Mouse (Mus musculus): Measurements from ENCODE around the gene Plxdc2. TPM values are rescaled to one million over a fixed set of nuclear protein-coding genes. Genes with fewer than 3 reads are reported as not detected.
A peak's percentile ranks its signal among the peaks of the same experiment; 100 is the strongest.

The Plxdc2 gene
- polyA plus RNA-seq, 1 experiment from 2014 or later = 16.5 TPM

DNA sequence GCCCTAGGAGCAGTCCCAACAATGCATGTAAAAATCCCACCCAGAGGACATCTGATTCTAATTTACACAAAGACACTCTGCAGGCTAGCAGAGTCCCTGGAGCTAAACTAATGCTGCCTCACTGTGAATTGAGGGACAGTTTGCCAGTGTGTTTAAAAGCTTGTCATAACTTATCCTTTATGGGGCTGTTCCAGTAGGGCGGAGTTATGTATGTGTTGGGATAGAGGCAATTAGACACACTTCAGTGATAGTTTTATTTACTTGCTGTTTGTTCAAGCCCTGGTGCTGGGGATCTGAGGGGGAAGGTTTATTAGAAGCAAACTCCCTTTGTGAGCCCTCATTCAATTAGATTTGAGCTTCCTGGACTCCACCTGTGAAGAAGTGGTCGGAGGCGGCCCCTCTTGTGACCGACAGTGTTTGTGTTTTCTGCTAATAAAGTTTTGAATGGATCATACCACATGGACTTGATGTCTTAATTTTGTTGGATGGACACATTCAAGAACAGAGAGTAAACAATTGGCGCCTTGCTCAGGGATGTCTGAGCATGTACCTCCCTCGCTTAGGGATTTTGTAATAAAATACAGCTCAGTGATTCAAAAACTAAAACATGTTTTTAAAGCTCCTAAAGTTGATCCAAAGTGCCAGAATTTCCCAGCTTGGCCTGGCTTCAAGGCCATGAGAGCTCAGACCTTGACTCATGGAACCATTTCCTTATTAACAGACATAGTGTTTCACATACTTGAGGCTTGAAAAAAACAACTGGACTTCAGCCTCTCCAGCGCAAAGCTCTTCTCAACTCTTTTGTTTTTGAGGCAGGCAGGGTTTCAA lies 94.9 kb downstream of the Plxdc2 start:
- ATAC-seq (replicated peaks; ENCODE audit: low FRiP score) (peak; percentile 79), DNase-seq (ENCODE audit: low spot score) (peak; percentile 65)
- Histone ChIP-seq H3K4me2 (ENCODE audit: low read depth, low read length, severe bottlenecking) (no peak overlapping the region), H3K27me3 (ENCODE audit: control insufficient read depth, insufficient read depth, low read length) (no peaks in the 10 kb centered on the region), H3K9me3 (ENCODE audit: control insufficient read depth, low read length) (no peaks in the 10 kb centered on the region), H3K4me1 (replicated peaks; ENCODE audit: control insufficient read depth, insufficient read depth, low read length) (no peaks in the 10 kb centered on the region), H3K4me3 (ENCODE audit: low read depth, low read length) (no peak overlapping the region), H3K9ac (ENCODE audit: low read length) (no peak overlapping the region), H3K27ac (ENCODE audit: low read depth, low read length) (no peak overlapping the region), H3K36me3 (ENCODE audit: control insufficient read depth, insufficient read depth, low read length) (no peaks in the 10 kb centered on the region)
- WGBS = 21% methylated on average over 7 of the region's 7 CpGs

DNA sequence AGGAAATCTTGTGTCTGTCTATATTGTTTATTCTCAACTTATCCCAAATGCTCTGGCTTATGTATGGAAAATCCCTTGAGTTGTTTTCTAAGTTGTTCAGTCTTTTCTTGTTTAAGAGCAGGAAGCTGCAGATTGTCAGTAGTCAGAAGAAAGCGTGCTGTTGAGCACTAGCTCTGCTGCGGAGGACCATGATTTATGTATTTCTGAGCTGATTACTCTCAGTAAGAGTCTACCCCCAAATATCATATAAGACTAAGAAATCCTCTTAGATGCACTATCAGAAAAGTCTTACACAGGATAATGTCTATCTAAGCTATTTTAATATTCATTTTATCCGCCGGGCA lies 95.5 kb downstream of the Plxdc2 start:
- Histone ChIP-seq H3K9ac (ENCODE audit: low read length) (no peak overlapping the region), H3K36me3 (ENCODE audit: control insufficient read depth, insufficient read depth, low read length) (no peaks in the 10 kb centered on the region), H3K4me3 (ENCODE audit: low read depth, low read length) (no peak overlapping the region), H3K4me1 (replicated peaks; ENCODE audit: control insufficient read depth, insufficient read depth, low read length) (no peaks in the 10 kb centered on the region), H3K9me3 (ENCODE audit: control insufficient read depth, low read length) (no peaks in the 10 kb centered on the region), H3K27me3 (ENCODE audit: control insufficient read depth, insufficient read depth, low read length) (no peaks in the 10 kb centered on the region), H3K4me2 (ENCODE audit: low read depth, low read length, severe bottlenecking) (no peak overlapping the region), H3K27ac (ENCODE audit: low read depth, low read length) (no peak overlapping the region)
- no peak for DNase-seq (ENCODE audit: low spot score)
- WGBS = 88% methylated on average over 4 of the region's 4 CpGs
- ATAC-seq (replicated peaks; ENCODE audit: low FRiP score) = no peak

DNA sequence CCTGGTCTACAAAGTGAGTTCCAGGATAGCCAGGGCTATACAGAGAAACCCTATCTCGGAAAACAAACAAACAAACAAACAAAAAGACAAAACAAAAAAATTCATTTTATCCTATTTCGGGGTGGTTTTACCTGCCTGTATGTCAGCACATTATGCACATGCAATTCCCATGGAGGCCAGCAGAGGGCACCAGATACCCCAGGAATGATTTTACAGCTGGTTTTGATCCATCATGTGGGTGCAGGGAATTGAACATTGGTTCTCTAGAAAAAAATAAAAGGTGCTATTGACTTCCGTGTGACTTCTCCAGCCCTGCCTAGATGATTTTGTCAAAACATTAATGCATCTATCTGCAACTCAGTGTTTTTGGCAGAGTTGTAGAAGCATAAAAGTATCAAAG lies 96.0 kb downstream of the Plxdc2 start:
- Histone ChIP-seq H3K36me3 (ENCODE audit: control insufficient read depth, insufficient read depth, low read length) (no peaks in the 10 kb centered on the region), H3K9me3 (ENCODE audit: control insufficient read depth, low read length) (no peaks in the 10 kb centered on the region), H3K27me3 (ENCODE audit: control insufficient read depth, insufficient read depth, low read length) (no peaks in the 10 kb centered on the region), H3K4me2 (ENCODE audit: low read depth, low read length, severe bottlenecking) (no peak overlapping the region), H3K27ac (ENCODE audit: low read depth, low read length) (no peak overlapping the region), H3K4me3 (ENCODE audit: low read depth, low read length) (no peak overlapping the region), H3K4me1 (replicated peaks; ENCODE audit: control insufficient read depth, insufficient read depth, low read length) (no peaks in the 10 kb centered on the region), H3K9ac (ENCODE audit: low read length) (no peak overlapping the region)
- ATAC-seq (replicated peaks; ENCODE audit: low FRiP score) = no peak
- no peak for DNase-seq (ENCODE audit: low spot score)
- 94% methylated on average over 3 of the region's 3 CpGs for WGBS

DNA sequence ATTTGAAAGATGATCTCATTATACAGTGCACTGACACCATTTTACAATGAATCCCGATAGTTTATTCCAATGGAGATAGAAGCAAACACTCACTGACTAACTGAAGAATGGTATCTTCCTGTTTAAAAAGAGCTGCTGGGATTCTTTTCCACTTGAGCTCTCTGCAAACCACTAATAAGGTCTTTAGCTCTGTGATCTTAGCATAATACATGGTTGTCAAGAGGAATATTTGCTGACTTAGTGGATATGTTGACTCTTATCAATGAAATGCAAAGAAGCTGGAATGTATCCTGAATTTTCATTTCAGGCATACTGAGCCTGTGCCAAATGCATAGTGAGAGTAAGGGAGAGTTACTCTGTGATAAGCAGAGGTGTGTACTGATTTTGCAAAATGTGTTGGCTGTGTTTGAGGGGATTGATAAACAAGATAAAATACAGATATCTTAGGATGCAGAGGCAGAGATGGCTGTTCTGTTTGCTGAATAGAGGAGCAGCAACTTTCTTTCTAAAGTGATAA lies 100.2 kb downstream of the Plxdc2 start:
- Histone ChIP-seq H3K27me3 (ENCODE audit: control insufficient read depth, insufficient read depth, low read length) (no peaks in the 10 kb centered on the region), H3K9ac (ENCODE audit: low read length) (no peak overlapping the region), H3K4me3 (ENCODE audit: low read depth, low read length) (no peak overlapping the region), H3K4me1 (replicated peaks; ENCODE audit: control insufficient read depth, insufficient read depth, low read length) (no peaks in the 10 kb centered on the region), H3K36me3 (ENCODE audit: control insufficient read depth, insufficient read depth, low read length) (no peaks in the 10 kb centered on the region), H3K9me3 (ENCODE audit: control insufficient read depth, low read length) (no peaks in the 10 kb centered on the region), H3K4me2 (ENCODE audit: low read depth, low read length, severe bottlenecking) (no peak overlapping the region), H3K27ac (ENCODE audit: low read depth, low read length) (no peak overlapping the region)
- DNase-seq (ENCODE audit: low spot score) (no peak), ATAC-seq (replicated peaks; ENCODE audit: low FRiP score) (no peak)
- WGBS = 90% methylated on average over 1 of the region's 1 CpGs

DNA sequence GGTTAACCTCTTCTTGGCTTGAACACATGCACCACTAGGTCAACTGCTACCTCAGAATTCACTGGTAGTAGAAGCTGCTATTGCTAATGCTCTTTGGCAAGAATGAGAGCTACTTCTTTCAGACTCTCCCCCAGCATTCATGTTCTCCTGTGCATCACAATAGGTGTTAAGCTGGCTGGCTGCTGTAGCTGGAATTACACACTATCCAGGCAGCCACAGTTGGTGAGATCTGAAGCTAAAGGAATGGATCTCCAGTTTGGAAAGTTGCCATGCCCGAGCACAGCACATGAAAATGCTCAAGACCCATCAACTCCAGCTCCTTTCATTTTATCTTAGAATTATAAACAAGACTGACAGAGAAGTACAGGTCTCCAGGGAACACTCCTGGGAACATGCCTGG lies 103.4 kb downstream of the Plxdc2 start:
- Histone ChIP-seq H3K9ac (ENCODE audit: low read length) (no peak overlapping the region), H3K27ac (ENCODE audit: low read depth, low read length) (no peak overlapping the region), H3K36me3 (ENCODE audit: control insufficient read depth, insufficient read depth, low read length) (no peaks in the 10 kb centered on the region), H3K27me3 (ENCODE audit: control insufficient read depth, insufficient read depth, low read length) (no peaks in the 10 kb centered on the region), H3K4me3 (ENCODE audit: low read depth, low read length) (no peak overlapping the region), H3K9me3 (ENCODE audit: control insufficient read depth, low read length) (no peaks in the 10 kb centered on the region), H3K4me2 (ENCODE audit: low read depth, low read length, severe bottlenecking) (no peak overlapping the region), H3K4me1 (replicated peaks; ENCODE audit: control insufficient read depth, insufficient read depth, low read length) (no peaks in the 10 kb centered on the region)
- ATAC-seq (replicated peaks; ENCODE audit: low FRiP score) (no peak), DNase-seq (ENCODE audit: low spot score) (no peak)
- 81% methylated on average over 1 of the region's 1 CpGs for WGBS

DNA sequence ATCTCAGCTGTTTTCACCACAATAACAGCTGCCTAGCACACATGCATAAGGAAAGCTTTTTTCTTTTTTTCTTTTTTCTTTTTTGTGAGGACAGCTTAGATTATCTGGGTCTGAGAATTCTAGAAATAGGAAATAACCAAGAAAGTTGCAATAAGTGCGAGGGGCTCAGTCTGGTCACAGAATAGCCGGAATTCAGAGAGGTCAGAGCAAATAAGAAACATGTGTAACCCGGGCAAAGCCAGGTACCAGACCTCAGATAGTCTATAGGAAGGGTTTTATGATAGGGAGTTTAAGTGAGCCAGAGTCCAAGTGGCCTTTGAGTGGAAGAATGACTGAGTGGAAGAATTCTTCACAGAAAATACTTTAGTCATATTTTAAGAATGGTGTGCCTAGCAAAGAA lies 114.0 kb downstream of the Plxdc2 start:
- DNase-seq (ENCODE audit: low spot score) (no peak), ATAC-seq (replicated peaks; ENCODE audit: low FRiP score) (no peak)
- Histone ChIP-seq H3K4me1 (replicated peaks; ENCODE audit: control insufficient read depth, insufficient read depth, low read length) (no peaks in the 10 kb centered on the region), H3K9me3 (ENCODE audit: control insufficient read depth, low read length) (no peaks in the 10 kb centered on the region), H3K4me2 (ENCODE audit: low read depth, low read length, severe bottlenecking) (no peak overlapping the region), H3K36me3 (ENCODE audit: control insufficient read depth, insufficient read depth, low read length) (no peaks in the 10 kb centered on the region), H3K9ac (ENCODE audit: low read length) (no peak overlapping the region), H3K27ac (ENCODE audit: low read depth, low read length) (no peak overlapping the region), H3K27me3 (ENCODE audit: control insufficient read depth, insufficient read depth, low read length) (no peaks in the 10 kb centered on the region), H3K4me3 (ENCODE audit: low read depth, low read length) (no peak overlapping the region)
- 66% methylated on average over 3 of the region's 3 CpGs for WGBS

DNA sequence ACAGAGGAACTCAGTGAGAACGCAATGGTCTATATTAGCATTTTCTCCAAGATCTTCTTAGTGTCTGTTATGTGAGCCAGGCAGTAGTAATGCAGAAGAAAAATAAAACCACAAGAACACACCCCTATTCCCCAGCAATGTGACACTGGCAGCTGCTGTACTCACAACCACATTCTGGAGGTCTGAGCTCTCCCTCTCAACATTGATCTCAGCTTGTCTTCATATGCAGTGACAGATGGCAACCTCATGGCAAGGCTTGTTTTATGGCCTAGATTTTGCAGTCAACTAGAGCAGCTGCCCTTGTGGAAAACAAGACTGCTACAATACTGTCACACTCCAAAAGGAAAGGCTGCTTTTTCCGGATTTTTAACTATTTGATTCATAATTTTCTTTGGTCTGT lies 127.8 kb downstream of the Plxdc2 start:
- H3K27ac ChIP-seq (ENCODE audit: low read depth, low read length) = no peak overlapping the region
- H3K9ac ChIP-seq (ENCODE audit: low read length) = no peak overlapping the region
- no peaks in the 10 kb centered on the region for H3K4me1 ChIP-seq (replicated peaks; ENCODE audit: control insufficient read depth, insufficient read depth, low read length)
- no peaks in the 10 kb centered on the region for H3K9me3 ChIP-seq (ENCODE audit: control insufficient read depth, low read length)
- H3K27me3 ChIP-seq (ENCODE audit: control insufficient read depth, insufficient read depth, low read length) = no peaks in the 10 kb centered on the region
- H3K4me3 ChIP-seq (ENCODE audit: low read depth, low read length) = no peak overlapping the region
- no peaks in the 10 kb centered on the region for H3K36me3 ChIP-seq (ENCODE audit: control insufficient read depth, insufficient read depth, low read length)
- DNase-seq (ENCODE audit: low spot score) (no peak), ATAC-seq (replicated peaks; ENCODE audit: low FRiP score) (no peak)
- WGBS = 84% methylated on average over 2 of the region's 2 CpGs
- no peak overlapping the region for H3K4me2 ChIP-seq (ENCODE audit: low read depth, low read length, severe bottlenecking)

DNA sequence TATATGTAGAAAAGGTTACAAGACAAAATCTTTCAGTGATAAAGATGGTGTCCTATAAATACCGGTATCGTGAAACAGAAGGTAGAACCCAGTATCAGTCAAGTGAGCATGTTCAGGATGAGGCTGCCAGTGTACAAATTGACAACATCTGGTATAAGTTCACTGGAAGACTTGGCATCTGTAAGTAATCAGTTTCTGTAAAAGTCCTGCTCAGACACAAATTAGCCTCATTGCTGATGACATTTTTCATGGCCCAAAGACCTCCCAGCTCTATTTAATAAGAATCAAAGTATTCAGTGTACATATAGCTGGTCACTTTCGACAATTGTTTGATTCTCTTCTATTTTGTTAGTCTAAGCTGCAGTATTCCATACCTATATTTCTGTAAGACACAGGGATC lies 129.9 kb downstream of the Plxdc2 start:
- H3K9ac ChIP-seq (ENCODE audit: low read length) = no peak overlapping the region
- DNase-seq (ENCODE audit: low spot score) (no peak), ATAC-seq (replicated peaks; ENCODE audit: low FRiP score) (no peak)
- no peak overlapping the region for H3K4me2 ChIP-seq (ENCODE audit: low read depth, low read length, severe bottlenecking)
- 85% methylated on average over 3 of the region's 3 CpGs for WGBS
- no peaks in the 10 kb centered on the region for H3K36me3 ChIP-seq (ENCODE audit: control insufficient read depth, insufficient read depth, low read length)
- no peak overlapping the region for H3K4me3 ChIP-seq (ENCODE audit: low read depth, low read length)
- H3K27ac ChIP-seq (ENCODE audit: low read depth, low read length) = no peak overlapping the region
- no peaks in the 10 kb centered on the region for H3K27me3 ChIP-seq (ENCODE audit: control insufficient read depth, insufficient read depth, low read length)
- H3K4me1 ChIP-seq (replicated peaks; ENCODE audit: control insufficient read depth, insufficient read depth, low read length) = no peaks in the 10 kb centered on the region
- H3K9me3 ChIP-seq (ENCODE audit: control insufficient read depth, low read length) = no peaks in the 10 kb centered on the region

DNA sequence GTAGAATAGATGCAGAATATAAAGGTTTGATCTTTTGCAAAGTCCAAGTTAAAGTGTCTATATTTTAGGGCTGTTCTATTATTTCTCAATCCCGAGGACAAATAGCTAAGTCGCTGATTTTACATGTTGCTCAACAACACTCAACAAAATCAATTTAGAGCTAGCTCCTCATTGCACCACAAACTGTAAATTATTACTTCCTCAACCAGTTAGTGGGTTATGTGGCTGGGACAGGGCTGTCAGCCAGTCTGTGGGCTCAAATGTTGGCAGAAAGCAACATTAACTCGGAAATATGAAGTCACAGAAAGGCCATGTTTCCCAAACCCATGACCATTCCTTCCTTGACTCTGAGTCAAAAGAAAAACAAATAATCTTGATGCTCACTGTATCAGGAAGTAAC lies 135.1 kb downstream of the Plxdc2 start:
- no peaks in the 10 kb centered on the region for H3K9me3 ChIP-seq (ENCODE audit: control insufficient read depth, low read length)
- H3K27me3 ChIP-seq (ENCODE audit: control insufficient read depth, insufficient read depth, low read length) = no peaks in the 10 kb centered on the region
- H3K4me2 ChIP-seq (ENCODE audit: low read depth, low read length, severe bottlenecking) = no peak overlapping the region
- H3K27ac ChIP-seq (ENCODE audit: low read depth, low read length) = no peak overlapping the region
- H3K9ac ChIP-seq (ENCODE audit: low read length) = no peak overlapping the region
- DNase-seq (ENCODE audit: low spot score) = no peak
- WGBS = 87% methylated on average over 3 of the region's 3 CpGs
- no peaks in the 10 kb centered on the region for H3K4me1 ChIP-seq (replicated peaks; ENCODE audit: control insufficient read depth, insufficient read depth, low read length)
- H3K4me3 ChIP-seq (ENCODE audit: low read depth, low read length) = no peak overlapping the region
- H3K36me3 ChIP-seq (ENCODE audit: control insufficient read depth, insufficient read depth, low read length) = no peaks in the 10 kb centered on the region
- ATAC-seq (replicated peaks; ENCODE audit: low FRiP score) = no peak

Data from forebrain, embryonic 11.5 days (tissue).